Mouse (Mus musculus): Measurements from ENCODE around the gene Apol7c. TPM values are rescaled to one million over a fixed set of nuclear protein-coding genes. Genes with fewer than 3 reads are reported as not detected.
"Not testable (repeated sequence)": the region's sequence is repeated elsewhere in the genome, so short reads cannot be mapped to it uniquely, and the experiment has no call there.

Apol7c gene
- polyA plus RNA-seq, 1 experiment from 2014 or later: not detected

- DNase-seq (ENCODE audit: low spot score); H3K27me3 ChIP-seq (ENCODE audit: low read depth, poor library complexity, severe bottlenecking): not testable (repeated sequence)
- WGBS: 88% methylated on average over 2 of the region's 2 CpGs
These were observed 56.4 kb downstream of the Apol7c start, which contains the start of gene Apol10a for GRCm38 (mm10) chr15:77476693-77477092. Apol10a (plus strand) TSS chr15:77477047.

More at GRCm38 (mm10) chr15:77476693-77477092, 56.4 kb downstream of the Apol7c start, which contains the start of gene Apol10a:
- not testable (repeated sequence) for H3K4me3 ChIP-seq; H3K9me3 ChIP-seq (replicated peaks); H3K4me1 ChIP-seq; H3K36me3 ChIP-seq; H3K27ac ChIP-seq

Other genes with a start within 250 kb of the Apol7c start
- gene Rbfox2, start 226.3 kb downstream of the Apol7c start, polyA plus RNA-seq (2016; fragmentation: Nextera tagmentation; extraction: Ambion mirVana): 45.8 and 62.6 TPM in 2 replicates
- gene Apol7a, start 134.2 kb downstream of the Apol7c start, polyA plus RNA-seq (2016; fragmentation: Nextera tagmentation; extraction: Ambion mirVana): not detected in 2 replicates
- not detected in 2 replicates for gene Apol9a, start 122.2 kb downstream of the Apol7c start, polyA plus RNA-seq (2016; fragmentation: Nextera tagmentation; extraction: Ambion mirVana)
- gene Apol7b, start 85.8 kb downstream of the Apol7c start, polyA plus RNA-seq (2016; fragmentation: Nextera tagmentation; extraction: Ambion mirVana): not detected in 2 replicates
- gene Apol10a, start 56.3 kb downstream of the Apol7c start, polyA plus RNA-seq (2016; fragmentation: Nextera tagmentation; extraction: Ambion mirVana): not detected in 2 replicates
- not detected in 2 replicates for gene Apol11a, start 25.0 kb downstream of the Apol7c start, polyA plus RNA-seq (2016; fragmentation: Nextera tagmentation; extraction: Ambion mirVana)
- gene 1700025B11Rik, start 28.6 kb upstream of the Apol7c start, polyA plus RNA-seq (2016; fragmentation: Nextera tagmentation; extraction: Ambion mirVana): not detected in 2 replicates
- 0.14 TPM in 1 of 2 replicates, not detected in the other for gene Apol10b, start 62.8 kb upstream of the Apol7c start, polyA plus RNA-seq (2016; fragmentation: Nextera tagmentation; extraction: Ambion mirVana)
- not detected in 2 replicates for gene Gm36245, start 65.9 kb upstream of the Apol7c start, polyA plus RNA-seq (2016; fragmentation: Nextera tagmentation; extraction: Ambion mirVana)
- not detected in 2 replicates for gene Apol11b, start 110.0 kb upstream of the Apol7c start, polyA plus RNA-seq (2016; fragmentation: Nextera tagmentation; extraction: Ambion mirVana)
- gene Apol7e, start 165.5 kb upstream of the Apol7c start, polyA plus RNA-seq (2016; fragmentation: Nextera tagmentation; extraction: Ambion mirVana): not detected in 2 replicates
- not detected in 2 replicates for gene Apol9b, start 195.7 kb upstream of the Apol7c start, polyA plus RNA-seq (2016; fragmentation: Nextera tagmentation; extraction: Ambion mirVana)
- 0.20 TPM in 1 of 2 replicates, not detected in the other for gene Apol8, start 223.7 kb upstream of the Apol7c start, polyA plus RNA-seq (2016; fragmentation: Nextera tagmentation; extraction: Ambion mirVana)